9 mouse cellular contexts compared by ENCODE assay signal in genomic region chr12:76910258-76910940, GRCm38 (mm10). TPM values are rescaled to one million over a fixed set of nuclear protein-coding genes. Genes with fewer than 3 reads are reported as not detected.
DNase-seq lines count a peak whose midpoint lies in the region; ATAC-seq and TF ChIP-seq lines count a peak whose summit lies in the region.
"Had no signal": no experiment of that assay in that cellular context is flagged by ENCODE, and none has a peak within 500 bp of the region (broad histone marks: within the 10 kb centered on the region; RNA-seq: fewer than 3 reads in every experiment).

No protein-coding gene starts in this region.

- H3K27me3 ChIP-seq in hindbrain, embryonic 12.5 days, result no peaks in the 10 kb centered on the region
- no peaks in the 10 kb centered on the region for H3K27me3 ChIP-seq in hindbrain, embryonic 14.5 days (ENCODE audit: control insufficient read depth, insufficient read depth, low read length)
- no peaks in the 10 kb centered on the region for H3K27me3 ChIP-seq in E14TG2a.4 (ENCODE audit: insufficient read depth, low read length)
- no peaks in the 10 kb centered on the region for H3K27me3 ChIP-seq in limb, embryonic 10.5 days (ENCODE audit: low read depth, poor library complexity, severe bottlenecking)
- no peaks in the 10 kb centered on the region for H3K27me3 ChIP-seq in forebrain, postnatal 0 days (ENCODE audit: insufficient read depth, low read length)
- H3K27me3 ChIP-seq: midbrain, embryonic 12.5 days had no signal

- no peak for TF ChIP-seq CTCF in E14TG2a.4 (conservative IDR thresholded peaks at IDR 0.05; ENCODE audit: low read length)
- no peak for TF ChIP-seq CTCF in forebrain, postnatal 0 days (IDR thresholded peaks at IDR 0.05; ENCODE audit: low read depth)

- no peaks in the 10 kb centered on the region for H3K9me3 ChIP-seq in hindbrain, embryonic 12.5 days (replicated peaks)
- H3K9me3 ChIP-seq in hindbrain, embryonic 14.5 days (ENCODE audit: control insufficient read depth, low read length), result no peaks in the 10 kb centered on the region
- no peaks in the 10 kb centered on the region for H3K9me3 ChIP-seq in E14TG2a.4 (ENCODE audit: low read length)
- no peaks in the 10 kb centered on the region for H3K9me3 ChIP-seq in limb, embryonic 10.5 days (replicated peaks)
- H3K9me3 ChIP-seq in forebrain, postnatal 0 days (ENCODE audit: low read length), result no peaks in the 10 kb centered on the region
- H3K9me3 ChIP-seq: midbrain, embryonic 12.5 days had no signal

- peak; percentile 22; the same call in 1 of the 2 replicates for ATAC-seq in hindbrain, embryonic 12.5 days (ENCODE audit: low FRiP score)
- ATAC-seq in hindbrain, embryonic 14.5 days (ENCODE audit: low FRiP score), result no peak; the same call in 1 of the 2 replicates
- ATAC-seq in forebrain, postnatal 0 days, result no peak

- peaks cover 11% of the 10 kb centered on the region for H3K4me1 ChIP-seq in hindbrain, embryonic 12.5 days
- H3K4me1 ChIP-seq in hindbrain, embryonic 14.5 days (replicated peaks; ENCODE audit: control insufficient read depth, insufficient read depth, low read length), result peaks cover 8% of the 10 kb centered on the region; the same call in 1 of the 2 replicates
- peaks cover 97% of the 10 kb centered on the region for H3K4me1 ChIP-seq in E14TG2a.4 (replicated peaks; ENCODE audit: low read depth, low read length)
- H3K4me1 ChIP-seq in limb, embryonic 10.5 days, result no peaks in the 10 kb centered on the region
- H3K4me1 ChIP-seq in forebrain, postnatal 0 days (ENCODE audit: insufficient read depth), result no peaks in the 10 kb centered on the region
- H3K4me1 ChIP-seq: midbrain, embryonic 12.5 days had no signal

- no peak overlapping the region for H3K9ac ChIP-seq in hindbrain, embryonic 12.5 days
- H3K9ac ChIP-seq in hindbrain, embryonic 14.5 days, result no peak overlapping the region
- no peak overlapping the region for H3K9ac ChIP-seq in forebrain, postnatal 0 days
- H3K9ac ChIP-seq: midbrain, embryonic 12.5 days had no signal

- no peak for DNase-seq in hindbrain, embryonic 14.5 days (ENCODE audit: low spot score)
- DNase-seq in c-Kit-positive CD71-positive TER-119-negative erythroid progenitor cells, embryonic 14.5 days (ENCODE audit: low read depth), result peak; percentile 63
- no peak for DNase-seq in limb, embryonic 10.5 days (ENCODE audit: low spot score)
- no peak for DNase-seq in natural killer cell, adult 2 months (ENCODE audit: low spot score in 2 of 2)
- no peak for DNase-seq in forebrain, postnatal 0 days
- no peak for DNase-seq in adrenal gland, adult (ENCODE audit: inconsistent age in 2 of 2, low spot score in 1 of 2)

- WGBS in hindbrain, embryonic 12.5 days, result 67% methylated on average over 11 of the region's 11 CpGs
- 68% methylated on average over 11 of the region's 11 CpGs for WGBS in hindbrain, embryonic 14.5 days
- 78% methylated on average over 11 of the region's 11 CpGs for WGBS in limb, embryonic 10.5 days
- WGBS in forebrain, postnatal 0 days, result 81% methylated on average over 11 of the region's 11 CpGs

- no peak overlapping the region for H3K4me3 ChIP-seq in hindbrain, embryonic 12.5 days
- no peak overlapping the region for H3K4me3 ChIP-seq in hindbrain, embryonic 14.5 days (replicated peaks; ENCODE audit: low read length)
- peak overlapping the region; percentile 76 for H3K4me3 ChIP-seq in E14TG2a.4 (replicated peaks; ENCODE audit: low read length)
- H3K4me3 ChIP-seq in limb, embryonic 10.5 days, result no peak overlapping the region
- H3K4me3 ChIP-seq in forebrain, postnatal 0 days (ENCODE audit: low read depth, low read length), result no peak overlapping the region
- H3K4me3 ChIP-seq: midbrain, embryonic 12.5 days had no signal

- no peak overlapping the region for H3K27ac ChIP-seq in hindbrain, embryonic 12.5 days
- no peak overlapping the region for H3K27ac ChIP-seq in hindbrain, embryonic 14.5 days
- H3K27ac ChIP-seq in limb, embryonic 10.5 days, result peak overlapping the region; percentile 25; the same call in 1 of the 2 replicates
- H3K27ac ChIP-seq in forebrain, postnatal 0 days (ENCODE audit: low read depth, low read length), result no peak overlapping the region
- H3K27ac ChIP-seq: midbrain, embryonic 12.5 days had no signal

- no peak overlapping the region for H3K4me2 ChIP-seq in hindbrain, embryonic 12.5 days (replicated peaks)
- H3K4me2 ChIP-seq in hindbrain, embryonic 14.5 days (replicated peaks), result no peak overlapping the region
- H3K4me2 ChIP-seq in forebrain, postnatal 0 days (ENCODE audit: low read depth), result no peak overlapping the region
- H3K4me2 ChIP-seq: midbrain, embryonic 12.5 days had no signal

- peaks cover 30% of the 10 kb centered on the region for H3K36me3 ChIP-seq in hindbrain, embryonic 12.5 days
- H3K36me3 ChIP-seq in hindbrain, embryonic 14.5 days (replicated peaks; ENCODE audit: control insufficient read depth, insufficient read depth), result no peaks in the 10 kb centered on the region; the same call in 1 of the 2 replicates
- peaks cover 96% of the 10 kb centered on the region for H3K36me3 ChIP-seq in E14TG2a.4 (ENCODE audit: insufficient read depth, low read length)
- H3K36me3 ChIP-seq in limb, embryonic 10.5 days, result peaks cover 31% of the 10 kb centered on the region
- H3K36me3 ChIP-seq in forebrain, postnatal 0 days (ENCODE audit: insufficient read depth), result peaks cover 18% of the 10 kb centered on the region

RNA-seq across cellular contexts. Expression of gene Max, which starts 51.6 kb away (rescaled TPM):
- 14.3 and 17.2 TPM in 2 replicates for polyA plus RNA-seq in hindbrain, embryonic 12.5 days (2016; fragmentation: Nextera tagmentation; extraction: Ambion mirVana)
- polyA plus RNA-seq in hindbrain, embryonic 14.5 days (2014; fragmentation: Nextera tagmentation; extraction: Ambion mirVana), result 47.6 and 52.9 TPM in 2 replicates
- 11.5 and 12.9 TPM in 2 replicates for polyA plus RNA-seq in limb, embryonic 10.5 days (2016; fragmentation: Nextera tagmentation; extraction: Ambion mirVana)
- total RNA-seq in forebrain, postnatal 0 days (2014; rRNA removed), result 56.0 and 58.5 TPM in 2 replicates
- polyA plus RNA-seq in forebrain, postnatal 0 days (2015; fragmentation: Nextera tagmentation; extraction: Ambion mirVana), result 14.6 TPM in 2 replicates
